Mouse (Mus musculus) liver, embryonic 14.5 days (tissue): Measurements from ENCODE around the gene Casp9. TPM values are rescaled to one million over a fixed set of nuclear protein-coding genes. Genes with fewer than 3 reads are reported as not detected.

Experiments
- ATAC-seq: fragments of 200-750 bp; cut with Nextera tagmentation; 2 replicates; pipeline ENCODE4 v1.8.0; 2017; ENCODE audit warnings: moderate number of reproducible peaks, mild to moderate bottlenecking, moderate library complexity; ENCODE audit not compliant: insufficient read depth
- DNase-seq, 3 experiments: peaks; one replicate each; pipeline ENCODE4 v3.0.0-alpha.2; 2012 to 2013; ENCODE audit warnings: low read depth in 3 of 3, low spot score in 3 of 3
- H3K27ac ChIP-seq: fragments of 300-500 bp; sonication (generic); 2 replicates; pipeline ENCODE4 v1.5.1; 2014; ENCODE audit warnings: moderate library complexity, mild to moderate bottlenecking, control low read depth, inconsistent platforms
- H3K27me3 ChIP-seq: fragments of 300-500 bp; sonication (generic); 2 replicates; pipeline ENCODE4 v1.6.1; 2014; ENCODE audit warnings: mild to moderate bottlenecking, low read length, moderate library complexity; ENCODE audit not compliant: control insufficient read depth, insufficient read depth
- H3K36me3 ChIP-seq: fragments of 300-500 bp; sonication (generic); replicated peaks from 2 replicates; pipeline ENCODE4 v1.6.1; 2014; ENCODE audit warnings: low read depth; ENCODE audit not compliant: control insufficient read depth, insufficient read depth
- H3K4me1 ChIP-seq, 2 experiments: fragments of 200-500 bp in 1 of 2; fragments of 300-500 bp in 1 of 2; sonication (generic) in 1 of 2; replicated peaks; 2 replicates each; pipeline ENCODE4 v1.6.1; 2012 to 2014; ENCODE audit warnings: antibody characterized with exemption in 1 of 2, inconsistent platforms in 1 of 2, low read length in 1 of 2; ENCODE audit not compliant: control insufficient read depth in 2 of 2, insufficient read depth in 2 of 2
- H3K4me2 ChIP-seq: fragments of 300-500 bp; sonication (generic); 2 replicates; pipeline ENCODE4 v1.6.1; 2014; ENCODE audit warnings: low read depth, mild to moderate bottlenecking, control low read depth, moderate library complexity
- H3K4me3 ChIP-seq, 2 experiments: fragments of 200-500 bp in 1 of 2; fragments of 300-500 bp in 1 of 2; sonication (generic) in 1 of 2; 2 replicates each; pipeline ENCODE4 v1.5.1; 2012 to 2014; ENCODE audit warnings: low read depth in 2 of 2, low read length in 2 of 2, mild to moderate bottlenecking in 2 of 2, control low read depth in 1 of 2, inconsistent platforms in 1 of 2, moderate library complexity in 1 of 2; ENCODE audit not compliant: insufficient read depth in 1 of 2
- H3K9ac ChIP-seq: fragments of 300-500 bp; sonication (generic); replicated peaks from 2 replicates; pipeline ENCODE4 v1.6.1; 2014; ENCODE audit warnings: mild to moderate bottlenecking, control low read depth, moderate library complexity
- H3K9me3 ChIP-seq: fragments of 300-500 bp; sonication (generic); 2 replicates; pipeline ENCODE4 v1.6.1; 2016; ENCODE audit warnings: low read length, mixed read lengths; ENCODE audit not compliant: control insufficient read depth
- CTCF ChIP-seq: IDR thresholded peaks from 2 replicates; pipeline ENCODE4 v1.5.1; 2016; ENCODE audit warnings: antibody characterized with exemption, low read depth, control low read depth
- EP300 ChIP-seq: IDR thresholded peaks from 2 replicates; pipeline ENCODE4 v1.6.1; 2016; ENCODE audit warnings: antibody characterized with exemption, low read depth
- WGBS: fragments of 180-500 bp; shearing (Covaris S2); extraction: QIAGEN DNeasy Blood & Tissue Kit; methylation state at CpG from one replicate; pipeline ENCODE4 v1.1.7; 2014; ENCODE audit not compliant: insufficient replicate concordance; 5-methylcytosine and 5-hydroxymethylcytosine counted together
- polyA plus RNA-seq, 2 experiments: library from polyadenylated mRNA; depleted of rRNA in 1 of 2; stranded (reverse) in 1 of 2; unstranded in 1 of 2; fragments of >200 nt; fragmentation: Nextera tagmentation in 1 of 2; extraction: Ambion mirVana in 1 of 2; gene quantifications; 2 replicates each; pipeline versions ENCODE4 v1.2.1 to v1.2.3; 2012 to 2014

Casp9 gene
- polyA plus RNA-seq, 2 experiments: 5.8 to 7.6 TPM

DNA sequence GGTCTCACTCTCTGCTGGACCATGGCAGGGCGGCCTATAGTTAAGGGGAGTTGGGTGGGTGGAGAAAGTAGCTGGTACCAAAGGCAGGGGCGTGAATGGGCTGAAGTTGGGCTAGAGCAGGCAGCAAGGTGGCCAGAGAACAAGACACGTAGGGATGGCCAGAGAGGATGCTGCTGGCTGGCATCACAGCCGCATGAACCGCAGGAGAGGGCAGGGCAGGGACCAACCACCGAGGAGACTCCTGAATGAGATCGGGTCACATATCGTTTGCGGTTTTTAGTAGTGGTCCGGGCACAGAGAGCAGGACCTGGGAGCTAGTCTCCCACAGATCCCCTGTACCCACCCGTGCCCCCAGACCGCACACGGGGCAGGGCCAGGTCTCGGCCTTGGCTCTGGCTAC lies 65.9 kb downstream of the Casp9 start:
- 90% methylated on average over 14 of the region's 14 CpGs for WGBS
- Histone ChIP-seq H3K27ac (no peak overlapping the region), H3K4me2 (no peak overlapping the region), H3K9ac (no peak overlapping the region), H3K27me3 (no peaks in the 10 kb centered on the region), H3K4me1 (no peaks in the 10 kb centered on the region), H3K36me3 (peaks cover 10% of the 10 kb centered on the region), H3K4me3 (no peak overlapping the region), H3K9me3 (no peaks in the 10 kb centered on the region)
- DNase-seq: no peak
- no peak for ATAC-seq
- TF ChIP-seq CTCF: no peak
- no peak for TF ChIP-seq EP300

GRCm38 (mm10) chr4:141860246-141860841 lies 66.9 kb downstream of the Casp9 start:
- Histone ChIP-seq H3K36me3 (peaks cover 10% of the 10 kb centered on the region), H3K27ac (no peak overlapping the region), H3K4me2 (no peak overlapping the region), H3K27me3 (no peaks in the 10 kb centered on the region), H3K9ac (no peak overlapping the region), H3K4me1 (no peaks in the 10 kb centered on the region), H3K4me3 (no peak overlapping the region), H3K9me3 (no peaks in the 10 kb centered on the region)
- ATAC-seq: no peak
- WGBS: 78% methylated on average over 19 of the region's 19 CpGs
- no peak for DNase-seq
- no peak for TF ChIP-seq EP300
- TF ChIP-seq CTCF: no peak

DNA sequence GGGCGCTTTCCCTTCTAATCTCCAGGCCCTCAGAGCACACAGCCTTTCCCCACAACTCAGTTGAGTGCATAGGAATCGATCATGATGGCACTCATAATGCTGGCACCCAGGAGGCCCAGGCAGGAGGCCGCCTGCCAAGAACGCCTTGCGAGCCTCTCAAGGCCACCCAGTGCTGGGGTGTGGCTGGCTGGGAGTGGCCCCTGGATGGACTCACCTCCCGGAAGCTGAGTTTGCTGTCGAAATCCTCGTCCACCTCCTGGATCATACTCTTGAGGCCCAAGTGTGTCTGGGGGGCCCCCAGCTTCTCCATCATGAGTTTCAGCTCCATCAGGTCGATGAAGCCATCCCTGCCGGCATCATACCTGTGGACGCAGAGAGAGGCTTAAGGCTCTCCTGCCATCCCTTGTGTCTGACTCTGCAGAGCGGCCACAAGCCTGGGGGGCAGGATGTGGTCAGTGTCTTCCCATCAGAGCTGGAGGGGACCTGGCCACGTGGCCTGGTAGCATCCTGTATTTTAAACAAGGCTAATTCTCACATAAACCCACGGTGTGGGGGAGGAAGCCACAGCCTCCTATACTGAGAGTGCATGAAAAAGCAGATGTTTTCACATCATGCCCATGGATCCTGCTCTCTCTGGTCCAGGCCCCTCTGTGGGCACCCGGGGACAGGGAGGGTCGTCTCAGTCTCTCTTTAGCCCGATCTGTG lies 68.3 kb downstream of the Casp9 start:
- Histone ChIP-seq H3K36me3 (peaks cover 10% of the 10 kb centered on the region), H3K4me1 (no peaks in the 10 kb centered on the region), H3K27me3 (no peaks in the 10 kb centered on the region), H3K4me3 (no peak overlapping the region), H3K4me2 (no peak overlapping the region), H3K9me3 (no peaks in the 10 kb centered on the region), H3K27ac (no peak overlapping the region), H3K9ac (no peak overlapping the region)
- TF ChIP-seq EP300 (no peak), CTCF (no peak)
- no peak for ATAC-seq
- WGBS: 70% methylated on average over 17 of the region's 17 CpGs
- DNase-seq: no peak

DNA sequence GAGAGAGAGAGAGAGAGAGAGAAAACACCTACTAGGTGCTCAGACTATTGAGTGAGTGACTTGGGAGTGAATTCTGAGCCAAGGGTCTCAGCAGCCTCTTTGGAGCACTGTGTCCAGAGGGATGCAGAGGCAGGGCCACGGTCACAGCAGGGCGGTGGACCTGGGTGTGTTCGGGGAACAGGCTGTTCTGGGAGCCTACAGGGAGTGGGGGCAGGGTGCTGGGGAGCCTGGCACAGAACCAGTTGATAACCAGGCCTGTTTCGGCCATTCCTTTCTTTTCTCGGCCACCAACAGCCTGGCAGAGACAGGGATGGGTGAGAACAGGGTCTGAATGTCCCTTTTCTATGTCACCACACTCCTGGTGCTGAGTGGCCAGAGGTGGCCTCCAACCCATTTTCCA lies 69.5 kb downstream of the Casp9 start:
- Histone ChIP-seq H3K27ac (no peak overlapping the region), H3K9ac (no peak overlapping the region), H3K4me1 (no peaks in the 10 kb centered on the region), H3K36me3 (peaks cover 10% of the 10 kb centered on the region), H3K27me3 (no peaks in the 10 kb centered on the region), H3K4me3 (no peak overlapping the region), H3K4me2 (no peak overlapping the region), H3K9me3 (no peaks in the 10 kb centered on the region)
- WGBS: 78% methylated on average over 5 of the region's 5 CpGs
- DNase-seq: no peak
- TF ChIP-seq CTCF (no peak), EP300 (no peak)
- ATAC-seq: no peak

DNA sequence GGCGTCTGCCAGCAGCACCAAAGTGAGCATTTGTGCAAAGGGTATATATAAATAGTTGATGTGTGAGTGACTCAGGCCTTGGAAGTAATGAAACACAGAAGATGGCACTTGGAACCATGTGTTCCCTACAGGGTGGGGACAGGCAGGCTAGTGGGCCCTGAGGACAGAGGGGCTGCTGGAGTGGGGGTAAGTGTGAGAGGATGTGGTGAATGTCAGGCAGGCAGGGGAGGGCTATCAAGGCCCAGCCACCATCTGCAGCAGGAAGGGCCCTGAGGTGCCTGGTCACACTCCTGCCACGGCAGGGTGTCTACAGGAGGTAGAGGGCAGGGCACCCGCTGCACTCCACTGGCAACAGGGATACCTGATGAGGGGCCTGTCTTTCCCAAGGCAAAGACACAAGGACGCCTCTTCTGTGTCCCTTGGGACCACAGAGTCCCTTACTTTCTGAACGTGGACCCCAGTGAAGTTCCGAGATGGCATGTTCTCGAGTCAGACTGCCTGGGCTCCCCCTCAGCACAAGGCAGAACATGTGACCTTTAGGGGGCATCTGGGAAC lies 70.4 kb downstream of the Casp9 start:
- ATAC-seq (no peak), DNase-seq (no peak)
- H3K4me3 ChIP-seq: no peak overlapping the region
- H3K36me3 ChIP-seq: peaks cover 10% of the 10 kb centered on the region
- H3K9ac ChIP-seq: no peak overlapping the region
- H3K4me1 ChIP-seq: no peaks in the 10 kb centered on the region
- H3K4me2 ChIP-seq: no peak overlapping the region
- H3K27ac ChIP-seq: no peak overlapping the region
- TF ChIP-seq EP300: no peak
- no peak for TF ChIP-seq CTCF
- no peaks in the 10 kb centered on the region for H3K9me3 ChIP-seq
- no peaks in the 10 kb centered on the region for H3K27me3 ChIP-seq
- WGBS: 78% methylated on average over 7 of the region's 7 CpGs
